Mouse (Mus musculus) liver, adult 2 months (tissue): Measurements from ENCODE around the gene Poc1a. TPM values are rescaled to one million over a fixed set of nuclear protein-coding genes. Genes with fewer than 3 reads are reported as not detected.

Experiments
- DNase-seq: peaks from one replicate; pipeline ENCODE4 v3.0.0-alpha.2; 2011; ENCODE audit warnings: low read depth, low spot score; ENCODE audit errors: extremely low read depth
- H3K27ac ChIP-seq: fragments of 200-500 bp; replicated peaks from 2 replicates; pipeline ENCODE4 v1.5.1; 2012; ENCODE audit warnings: low read depth, mild to moderate bottlenecking, control low read depth, inconsistent platforms, low read length; ENCODE audit not compliant: insufficient read depth
- H3K27me3 ChIP-seq: fragments of 200-500 bp; 2 replicates; pipeline ENCODE4 v1.6.1; 2012; ENCODE audit warnings: mild to moderate bottlenecking, moderate library complexity, low read length, inconsistent platforms; ENCODE audit not compliant: control insufficient read depth, insufficient read depth
- H3K36me3 ChIP-seq: fragments of 200-500 bp; 2 replicates; pipeline ENCODE4 v1.6.1; 2012; ENCODE audit warnings: low read length, inconsistent platforms; ENCODE audit not compliant: control insufficient read depth, insufficient read depth
- H3K4me1 ChIP-seq: fragments of 200-500 bp; 2 replicates; pipeline ENCODE4 v1.6.1; 2011; ENCODE audit warnings: low read length; ENCODE audit not compliant: control insufficient read depth, insufficient read depth
- H3K4me3 ChIP-seq: fragments of 200-500 bp; 2 replicates; pipeline ENCODE4 v1.5.1; 2011; ENCODE audit warnings: low read depth, mild to moderate bottlenecking, control low read depth, low read length, moderate library complexity; ENCODE audit not compliant: insufficient read depth
- H3K79me2 ChIP-seq: fragments of 200-500 bp; 2 replicates; pipeline ENCODE4 v1.6.1; 2012; ENCODE audit warnings: inconsistent platforms, mild to moderate bottlenecking, low read length, moderate library complexity; ENCODE audit not compliant: control insufficient read depth, insufficient read depth
- H3K9ac ChIP-seq: fragments of 200-500 bp; 2 replicates; pipeline ENCODE4 v1.6.1; 2012; ENCODE audit warnings: low read depth, mild to moderate bottlenecking, control low read depth, inconsistent platforms, low read length
- CTCF ChIP-seq: fragments of 200-500 bp; IDR thresholded peaks from 2 replicates; pipeline ENCODE4 v1.5.1; 2011; ENCODE audit warnings: low read depth, low read length, control low read depth
- POLR2A ChIP-seq: fragments of 200-500 bp; IDR thresholded peaks from 2 replicates; pipeline ENCODE4 v1.6.1; 2011; ENCODE audit warnings: low read length, control low read depth; ENCODE audit not compliant: insufficient read depth; ENCODE audit errors: extremely low read depth
- WGBS: fragments of 180-500 bp; shearing (Covaris S2); methylation state at CpG from one replicate; pipeline ENCODE4 v1.1.7; 2018; 5-methylcytosine and 5-hydroxymethylcytosine counted together
- polyA plus RNA-seq: library from polyadenylated mRNA; depleted of rRNA; stranded (reverse); fragments of >200 nt; gene quantifications from 2 replicates; pipeline ENCODE4 v1.2.3, GENCODE M21; 2012
- total RNA-seq: library from RNA; depleted of rRNA; stranded (reverse); fragments of >200 nt; gene quantifications from 2 replicates; pipeline ENCODE4 v1.2.3, GENCODE M21; 2014

Poc1a gene
- total and polyA plus RNA-seq, 2 experiments, result 1.8 to 3.9 TPM

GRCm38 (mm10) chr9:106287165-106287564 is 6.3 kb downstream of the Poc1a start:
- 81% methylated on average over 4 of the region's 4 CpGs for WGBS
- DNase-seq, result no peak
- Histone ChIP-seq H3K27me3 (no peaks in the 10 kb centered on the region), H3K4me3 (no peak overlapping the region), H3K79me2 (no peaks in the 10 kb centered on the region), H3K27ac (no peak overlapping the region), H3K4me1 (no peaks in the 10 kb centered on the region), H3K9ac (no peak overlapping the region), H3K36me3 (no peaks in the 10 kb centered on the region)
- TF ChIP-seq POLR2A (no peak), CTCF (no peak)

GRCm38 (mm10) chr9:106288864-106289263 is 8.0 kb downstream of the Poc1a start:
- WGBS, result 49% methylated on average over 3 of the region's 3 CpGs
- DNase-seq, result peak; percentile 37

GRCm38 (mm10) chr9:106289841-106290240 is 9.0 kb downstream of the Poc1a start:
- WGBS, result 94% methylated on average over 8 of the region's 8 CpGs
- H3K36me3 ChIP-seq, result no peaks in the 10 kb centered on the region
- no peak overlapping the region for H3K9ac ChIP-seq
- no peaks in the 10 kb centered on the region for H3K27me3 ChIP-seq
- no peak overlapping the region for H3K4me3 ChIP-seq
- H3K4me1 ChIP-seq, result no peaks in the 10 kb centered on the region
- no peaks in the 10 kb centered on the region for H3K79me2 ChIP-seq
- no peak for DNase-seq
- H3K27ac ChIP-seq, result no peak overlapping the region
- TF ChIP-seq CTCF (no peak), POLR2A (no peak)

More at GRCm38 (mm10) chr9:106288864-106289263, 8.0 kb downstream of the Poc1a start:
- TF ChIP-seq POLR2A (no peak), CTCF (peak; percentile 89)
- Histone ChIP-seq H3K4me1 (no peaks in the 10 kb centered on the region), H3K9ac (no peak overlapping the region), H3K27ac (no peak overlapping the region), H3K27me3 (no peaks in the 10 kb centered on the region), H3K79me2 (no peaks in the 10 kb centered on the region), H3K36me3 (no peaks in the 10 kb centered on the region), H3K4me3 (no peak overlapping the region)

GRCm38 (mm10) chr9:106290636-106291122 is 9.8 kb downstream of the Poc1a start:
- Histone ChIP-seq H3K36me3 (no peaks in the 10 kb centered on the region), H3K9ac (no peak overlapping the region), H3K27ac (no peak overlapping the region), H3K4me3 (no peak overlapping the region), H3K79me2 (no peaks in the 10 kb centered on the region), H3K27me3 (no peaks in the 10 kb centered on the region), H3K4me1 (no peaks in the 10 kb centered on the region)
- no peak for DNase-seq
- TF ChIP-seq CTCF, result no peak
- TF ChIP-seq POLR2A, result no peak
- 95% methylated on average over 17 of the region's 17 CpGs for WGBS

- Histone ChIP-seq H3K27me3 (no peaks in the 10 kb centered on the region), H3K4me1 (0 out of 2 replicates have a peak, but pooled peaks cover 1% of the 10 kb centered on the region), H3K27ac (no peak overlapping the region), H3K4me3 (no peak overlapping the region), H3K9ac (no peak overlapping the region), H3K79me2 (no peaks in the 10 kb centered on the region), H3K36me3 (no peaks in the 10 kb centered on the region)
- TF ChIP-seq POLR2A (no peak), CTCF (no peak)
- 93% methylated on average over 14 of the region's 14 CpGs for WGBS
- no peak for DNase-seq
Observed at GRCm38 (mm10) chr9:106293569-106294156, 12.8 kb downstream of the Poc1a start.

GRCm38 (mm10) chr9:106296637-106297174 is 15.8 kb downstream of the Poc1a start:
- no peak overlapping the region for H3K9ac ChIP-seq
- 0 out of 2 replicates have a peak, but pooled peaks cover 1% of the 10 kb centered on the region for H3K4me1 ChIP-seq
- 86% methylated on average over 6 of the region's 6 CpGs for WGBS
- no peak for DNase-seq
- H3K27ac ChIP-seq, result no peak overlapping the region
- no peaks in the 10 kb centered on the region for H3K27me3 ChIP-seq
- H3K36me3 ChIP-seq, result no peaks in the 10 kb centered on the region
- TF ChIP-seq POLR2A (no peak), CTCF (no peak)
- no peak overlapping the region for H3K4me3 ChIP-seq
- no peaks in the 10 kb centered on the region for H3K79me2 ChIP-seq
